Mouse (Mus musculus) bone marrow, adult 2 months (tissue): ENCODE measurements around the gene Dsn1. TPM values are rescaled to one million over a fixed set of nuclear protein-coding genes. Genes with fewer than 3 reads are reported as not detected.
A peak's percentile ranks its signal among the peaks of the same experiment; 100 is the strongest.

ENCODE experiments used
- H3K27ac ChIP-seq: fragments of 200-500 bp; 2 replicates; pipeline ENCODE4 v1.5.1; 2012; ENCODE audit warnings: low read depth, mild to moderate bottlenecking, control low read depth, inconsistent platforms, low read length; ENCODE audit not compliant: control insufficient read depth, poor library complexity, insufficient read depth
- H3K4me1 ChIP-seq: fragments of 200-500 bp; 2 replicates; pipeline ENCODE4 v1.6.1; 2011; ENCODE audit warnings: low read length; ENCODE audit not compliant: control insufficient read depth, insufficient read depth
- H3K4me3 ChIP-seq: fragments of 200-500 bp; replicated peaks from 2 replicates; pipeline ENCODE3; 2011; ENCODE audit warnings: mild to moderate bottlenecking, low read depth, low read length, control low read depth; ENCODE audit not compliant: control insufficient read depth
- CTCF ChIP-seq: fragments of 200-500 bp; IDR thresholded peaks from 2 replicates; pipeline ENCODE4 v1.5.1; 2011; ENCODE audit warnings: low read length, control low read depth; ENCODE audit not compliant: control insufficient read depth, insufficient read depth
- POLR2A ChIP-seq: fragments of 200-500 bp; IDR thresholded peaks from 2 replicates; pipeline ENCODE4 v1.6.1; 2011; ENCODE audit warnings: low read depth, mild to moderate bottlenecking, control low read depth, low read length, borderline replicate concordance; ENCODE audit not compliant: control insufficient read depth
- WGBS: fragments of 180-500 bp; shearing (Covaris S2); methylation state at CpG from one replicate; pipeline ENCODE4 v1.1.7; 2018; 5-methylcytosine and 5-hydroxymethylcytosine counted together
- polyA plus RNA-seq: library from polyadenylated mRNA; stranded (reverse); fragments of >200 nt; gene quantifications from 2 replicates; pipeline ENCODE4 v1.2.4, GENCODE M21; 2011; ENCODE audit warnings: low replicate concordance; ENCODE audit not compliant: missing spikeins, insufficient read depth, insufficient read length

Dsn1 gene
- polyA plus RNA-seq = 13.9 and 17.2 TPM in 2 replicates

DNA sequence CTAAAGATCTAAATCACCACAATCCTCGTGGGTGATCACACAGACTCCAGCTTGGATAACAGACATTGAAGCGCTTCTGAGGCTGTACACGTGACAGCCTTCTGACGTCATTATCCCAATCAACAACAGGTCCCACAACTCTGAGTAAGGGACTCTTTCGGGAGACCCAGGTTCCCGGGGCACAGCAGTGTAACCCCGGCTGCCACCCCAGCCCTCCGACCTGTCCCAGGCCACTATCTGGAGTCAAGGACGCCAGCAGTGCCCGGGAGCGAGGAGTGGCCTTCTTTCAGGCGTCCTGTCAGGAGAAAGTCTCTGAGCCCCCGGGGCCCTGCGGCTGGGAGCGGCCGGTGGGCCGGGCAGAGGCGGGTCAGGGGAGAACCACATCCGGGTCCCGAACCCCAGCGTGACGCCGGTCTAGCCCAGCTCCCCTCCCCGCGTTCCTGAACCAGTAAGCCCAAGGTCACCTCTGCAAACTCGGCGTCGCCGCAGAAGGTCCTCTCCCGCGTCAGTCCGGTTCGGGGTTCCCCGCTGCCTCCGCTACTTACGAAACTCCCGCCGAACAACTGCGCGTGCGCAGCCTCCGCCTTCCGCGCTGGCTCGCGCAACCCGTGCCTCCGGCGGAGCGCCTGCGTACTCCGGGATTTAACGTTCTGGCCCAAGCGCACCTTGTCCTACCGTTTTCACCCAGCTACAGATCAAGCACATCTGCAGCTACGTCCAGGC is at the start of gene Dsn1:
Gene Dsn1, minus strand, starts transcription at position 644 of the 723 bp plus-strand sequence.
- H3K27ac ChIP-seq = peak within 1 kb of the TSS; percentile 56
- TF ChIP-seq POLR2A (peak; percentile 67; the same call in 1 of the 2 replicates), CTCF (no peak)
- WGBS = under 1% methylated on average over 56 of the region's 56 CpGs
- peaks cover 6% of the 10 kb centered on the region for H3K4me1 ChIP-seq
- peak within 1 kb of the TSS; percentile 98 for H3K4me3 ChIP-seq

DNA sequence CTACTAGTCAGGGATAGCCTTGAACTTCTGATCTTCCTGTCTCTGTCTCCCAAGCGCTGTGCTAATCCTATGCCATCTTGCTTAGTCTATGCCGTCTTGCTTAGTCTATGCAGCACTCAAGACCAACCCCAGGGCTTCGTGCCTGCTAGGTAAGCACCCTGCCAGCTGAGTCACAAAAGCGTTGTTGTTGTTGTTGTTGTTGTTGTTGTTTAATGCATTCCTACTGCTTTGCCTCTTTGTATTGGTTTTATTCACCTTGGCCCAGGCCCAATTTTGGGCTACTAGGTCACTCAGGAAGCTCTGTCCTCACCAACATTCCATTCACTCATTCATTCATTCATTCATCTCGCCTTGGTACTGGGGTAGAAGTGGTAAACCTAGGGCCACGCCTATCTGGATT is 48.8 kb upstream of the Dsn1 start:
- no peak for TF ChIP-seq POLR2A
- TF ChIP-seq CTCF = no peak
- no peaks in the 10 kb centered on the region; the same call in 1 of the 2 replicates for H3K4me1 ChIP-seq
- WGBS = 80% methylated on average over 6 of the region's 6 CpGs
- no peak overlapping the region for H3K27ac ChIP-seq
- H3K4me3 ChIP-seq = no peak overlapping the region

DNA sequence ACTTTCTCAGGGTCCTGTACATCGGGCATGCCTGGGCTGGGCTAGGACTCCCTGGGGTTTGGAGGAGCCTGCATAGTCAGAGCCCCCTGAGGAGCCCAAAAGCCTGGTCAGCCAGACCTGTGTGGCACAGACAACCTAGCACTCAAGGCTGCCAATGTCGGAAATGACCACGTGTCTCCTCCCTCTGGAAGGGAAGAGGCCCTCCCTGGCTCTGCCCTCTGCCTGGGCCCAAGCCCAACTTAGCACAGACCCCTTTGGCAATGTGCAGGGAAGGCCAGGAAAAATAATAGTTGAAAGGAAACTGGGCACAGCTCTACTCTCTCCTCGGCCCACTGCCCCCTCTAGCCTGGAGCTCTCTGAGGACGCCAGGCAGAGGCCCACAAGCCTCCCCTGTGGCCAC is 47.9 kb upstream of the Dsn1 start:
- no peaks in the 10 kb centered on the region; the same call in 1 of the 2 replicates for H3K4me1 ChIP-seq
- H3K27ac ChIP-seq = no peak overlapping the region
- no peak overlapping the region for H3K4me3 ChIP-seq
- WGBS = 47% methylated on average over 5 of the region's 5 CpGs
- TF ChIP-seq CTCF = no peak
- no peak for TF ChIP-seq POLR2A

DNA sequence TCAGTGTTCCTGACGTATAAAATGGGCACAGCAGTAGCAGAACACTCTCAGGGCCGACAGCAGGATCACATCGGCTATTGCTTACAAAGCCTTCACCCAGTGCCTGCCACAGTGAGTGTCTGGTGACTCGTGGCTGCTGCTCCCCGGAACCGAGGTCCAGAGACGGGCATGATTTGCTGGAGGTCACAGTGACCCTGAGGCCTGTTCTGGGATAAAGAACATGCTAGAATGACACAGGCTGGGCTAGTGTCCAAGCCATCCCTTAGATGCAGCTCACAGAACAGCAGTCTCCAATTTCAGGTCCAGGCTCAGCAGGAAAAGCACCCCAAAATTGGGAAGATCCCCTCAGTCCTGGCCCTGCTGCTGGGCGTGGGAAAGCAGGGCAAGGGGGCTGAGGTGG is 47.3 kb upstream of the Dsn1 start:
- no peak overlapping the region for H3K4me3 ChIP-seq
- H3K27ac ChIP-seq = no peak overlapping the region
- H3K4me1 ChIP-seq = no peaks in the 10 kb centered on the region; the same call in 1 of the 2 replicates
- TF ChIP-seq POLR2A (no peak), CTCF (no peak)
- WGBS = 79% methylated on average over 8 of the region's 8 CpGs

DNA sequence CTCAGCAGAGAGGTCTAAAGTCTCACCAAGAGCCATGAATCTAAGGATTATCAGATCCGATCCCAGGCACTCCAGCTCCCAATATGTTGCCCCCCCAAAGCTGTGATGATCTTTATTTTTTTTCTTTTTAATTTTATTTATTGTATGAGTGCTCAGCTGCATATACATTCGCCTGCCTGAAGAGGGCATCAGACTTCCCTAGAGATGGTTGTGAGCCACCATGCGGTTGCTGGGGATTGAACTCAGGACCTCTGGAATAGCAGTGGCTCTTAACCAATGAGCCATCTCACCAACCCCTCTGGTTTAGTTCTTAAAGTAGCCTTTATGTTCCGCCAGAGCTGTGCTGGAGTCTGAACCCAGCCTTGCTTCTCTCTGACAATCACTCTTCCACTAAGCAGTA is 46.8 kb upstream of the Dsn1 start:
- TF ChIP-seq CTCF = no peak
- no peak for TF ChIP-seq POLR2A
- H3K4me3 ChIP-seq = no peak overlapping the region
- H3K4me1 ChIP-seq = no peaks in the 10 kb centered on the region
- 62% methylated on average over 4 of the region's 4 CpGs for WGBS
- no peak overlapping the region for H3K27ac ChIP-seq

DNA sequence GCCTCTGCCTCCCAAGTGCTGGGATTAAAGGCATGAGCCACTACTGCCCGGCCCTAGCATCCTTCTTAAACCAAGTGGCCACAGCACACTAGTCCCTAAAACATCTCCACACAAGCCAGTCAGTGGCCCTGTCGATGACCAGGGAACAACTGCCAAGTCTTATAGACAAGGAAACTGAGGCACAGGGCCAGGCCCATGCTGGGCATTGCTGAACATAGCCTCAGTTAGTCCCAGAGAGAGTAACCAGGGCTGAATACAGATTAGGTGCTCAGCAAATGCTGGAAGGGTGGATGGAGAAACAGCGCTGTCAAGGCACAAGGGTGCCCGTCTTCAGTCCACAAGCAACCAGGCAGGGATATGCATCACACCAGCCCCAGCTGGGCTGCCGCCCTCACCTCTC is 46.2 kb upstream of the Dsn1 start:
- 84% methylated on average over 5 of the region's 5 CpGs for WGBS
- H3K27ac ChIP-seq = no peak overlapping the region
- no peak for TF ChIP-seq POLR2A
- no peak for TF ChIP-seq CTCF
- H3K4me3 ChIP-seq = no peak overlapping the region
- H3K4me1 ChIP-seq = no peaks in the 10 kb centered on the region

DNA sequence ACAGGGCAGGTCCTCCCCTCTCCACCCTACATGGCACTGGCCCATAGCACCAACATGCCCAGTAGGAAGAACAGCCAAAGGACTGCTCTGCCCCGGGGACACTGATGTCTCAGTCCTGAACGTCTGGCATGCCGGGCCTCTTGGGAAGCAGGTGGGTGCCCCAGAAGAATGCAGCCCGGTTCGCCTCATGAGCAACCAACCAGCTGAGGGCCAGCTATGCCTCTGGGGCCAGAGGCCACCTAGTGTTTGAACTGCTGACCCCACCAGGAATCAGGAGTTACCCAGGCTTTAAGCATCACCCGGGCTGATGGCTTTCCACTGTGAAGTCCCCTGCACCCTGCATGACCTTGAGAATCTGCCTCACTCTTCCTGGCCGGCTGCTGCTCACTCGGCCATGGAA is 45.5 kb upstream of the Dsn1 start:
- TF ChIP-seq POLR2A = no peak
- TF ChIP-seq CTCF = no peak
- H3K27ac ChIP-seq = no peak overlapping the region
- WGBS = 90% methylated on average over 8 of the region's 8 CpGs
- H3K4me1 ChIP-seq = no peaks in the 10 kb centered on the region
- H3K4me3 ChIP-seq = no peak overlapping the region

DNA sequence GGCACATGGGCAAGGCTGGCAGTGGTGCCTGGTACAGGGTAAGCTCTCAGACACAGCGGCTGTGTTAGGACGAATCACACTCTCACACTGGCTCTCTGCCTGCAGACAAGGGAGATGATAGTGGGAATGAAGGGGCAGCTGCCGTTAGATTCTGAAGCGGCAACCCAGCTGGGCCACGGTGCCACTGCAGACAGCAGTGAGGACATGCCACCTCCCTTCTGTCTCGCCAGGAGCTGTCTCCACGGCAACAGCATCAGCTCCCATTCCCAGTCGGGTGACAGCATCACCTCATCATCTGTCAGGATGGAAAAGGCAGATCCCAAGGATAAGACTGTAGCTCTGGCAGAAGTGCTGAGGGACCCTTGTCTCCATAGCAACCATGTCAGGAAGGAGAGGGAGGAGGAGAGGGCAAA is 42.9 kb upstream of the Dsn1 start:
- H3K4me1 ChIP-seq = no peaks in the 10 kb centered on the region
- TF ChIP-seq POLR2A (no peak), CTCF (no peak)
- WGBS = 91% methylated on average over 8 of the region's 8 CpGs
- no peak overlapping the region for H3K4me3 ChIP-seq
- no peak overlapping the region for H3K27ac ChIP-seq
